Mouse (Mus musculus) lung, adult 10 weeks (tissue): ENCODE measurements around the gene Atp6v1b1. TPM values are rescaled to one million over a fixed set of nuclear protein-coding genes. Genes with fewer than 3 reads are reported as not detected.

ENCODE experiments used
- polyA plus RNA-seq: library from polyadenylated mRNA; stranded (reverse); fragments of 350-450 nt; fragmentation: Illumina TruSeq; extraction: RNeasy Lipid Tissue Mini Kit (QIAGEN cat#74804); gene quantifications from one replicate; pipeline ENCODE4 v1.2.3, GENCODE M21; 2014; ENCODE audit warnings: low read depth, low replicate concordance; ENCODE audit not compliant: insufficient read depth

Atp6v1b1 gene
- 3.5 TPM for polyA plus RNA-seq

DNA sequence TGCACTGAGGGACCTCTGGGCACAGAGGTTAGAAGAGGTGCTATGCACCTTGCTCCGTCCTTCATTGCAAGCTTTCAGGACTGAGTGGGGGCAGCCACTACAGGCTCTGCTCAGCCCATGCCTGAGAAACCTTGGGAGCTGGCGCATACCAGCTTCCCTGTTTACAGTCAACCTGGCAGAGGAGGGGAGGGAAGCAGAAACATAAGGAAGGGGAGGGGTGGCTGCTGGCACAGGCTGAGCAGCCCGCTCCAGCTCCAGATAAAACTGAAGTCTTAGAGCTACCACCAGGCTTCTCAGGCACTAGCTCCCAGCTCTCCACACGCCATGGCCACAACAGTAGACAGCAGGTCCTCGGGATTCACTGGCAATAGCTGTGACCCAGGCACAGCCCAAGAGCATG, at the start of gene Atp6v1b1:
Gene Atp6v1b1 (plus strand): TSS at position 230 of the 400 bp plus-strand sequence.

GRCm38 (mm10) chr6:83711067-83711675, 31.6 kb upstream of the Atp6v1b1 start, which contains the start of gene Vax2:
Vax2 (plus strand) TSS chr6:83711264.

DNA sequence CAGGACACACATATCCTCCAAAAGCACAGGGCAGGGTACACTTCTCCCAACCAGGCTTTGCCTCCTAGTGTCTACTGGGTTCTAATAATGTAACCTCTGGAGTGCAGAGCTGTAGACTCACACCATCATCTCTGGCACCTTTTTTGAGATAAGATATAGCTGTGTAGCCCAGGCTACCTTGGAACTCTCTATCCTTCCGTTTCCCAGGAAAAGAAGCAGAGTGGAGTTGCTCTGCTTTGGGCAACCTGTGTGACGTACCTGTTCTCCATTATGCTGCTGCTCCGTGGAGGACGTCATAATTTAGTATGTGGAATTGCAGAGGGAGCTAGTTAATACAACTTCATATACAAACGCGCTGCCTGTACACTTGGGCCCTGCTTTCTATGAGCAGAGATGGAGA, 19.6 kb downstream of the Atp6v1b1 start, which contains the start of gene Ankrd53:
Gene Ankrd53 (plus strand): TSS at position 301 of the 400 bp plus-strand sequence.

GRCm38 (mm10) chr6:83775638-83776293, 33.0 kb downstream of the Atp6v1b1 start, which contains the start of gene Tex261:
Tex261 (minus strand) TSS chr6:83775813.

DNA sequence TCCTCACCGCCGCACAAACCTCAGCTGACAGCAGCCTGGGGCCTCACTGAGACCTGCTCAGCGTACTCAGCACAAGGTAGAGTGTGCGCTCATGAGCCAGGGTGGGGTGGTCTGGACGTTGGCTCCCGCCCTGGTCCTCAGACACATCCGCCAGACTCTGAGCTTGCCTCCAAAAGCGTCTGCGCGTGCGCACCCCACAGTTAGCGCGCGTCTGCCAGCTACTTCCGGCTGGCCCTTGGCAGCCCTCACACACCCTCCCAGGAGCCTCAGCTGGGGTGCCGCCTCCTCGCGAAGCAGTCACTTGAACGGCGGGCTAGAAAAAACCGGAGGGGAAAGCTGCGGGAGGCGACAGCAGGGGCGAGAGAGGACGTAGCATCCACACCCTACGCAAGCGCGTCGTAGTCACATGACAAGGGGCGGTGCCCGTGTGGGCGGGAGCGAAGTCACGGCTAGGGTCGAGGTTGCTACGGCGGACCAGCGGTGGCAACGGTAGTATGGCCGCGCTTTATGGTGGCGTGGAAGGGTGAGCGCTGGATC, 52.0 kb downstream of the Atp6v1b1 start, which contains the start of gene Nagk:
Gene Nagk (plus strand): TSS at position 223 of the 537 bp plus-strand sequence.

Other genes with a start within 250 kb of the Atp6v1b1 start
- 52.9 TPM for gene Dguok, start 236.0 kb upstream of the Atp6v1b1 start, polyA plus RNA-seq
- 55.9 TPM for gene Actg2, start 206.7 kb upstream of the Atp6v1b1 start, polyA plus RNA-seq
- gene Stambp, start 170.3 kb upstream of the Atp6v1b1 start, polyA plus RNA-seq, result 15.3 TPM
- not detected for gene Clec4f, start 86.8 kb upstream of the Atp6v1b1 start, polyA plus RNA-seq
- gene Cd207, start 65.1 kb upstream of the Atp6v1b1 start, polyA plus RNA-seq, result 1.4 TPM
- not detected for gene Vax2, start 31.7 kb upstream of the Atp6v1b1 start, polyA plus RNA-seq
- gene Ankrd53, start 19.7 kb downstream of the Atp6v1b1 start, polyA plus RNA-seq, result not detected
- gene Tex261, start 32.8 kb downstream of the Atp6v1b1 start, polyA plus RNA-seq, result 42.8 TPM
- 45.1 TPM for gene Nagk, start 52.0 kb downstream of the Atp6v1b1 start, polyA plus RNA-seq
- 16.8 TPM for gene Paip2b, start 88.8 kb downstream of the Atp6v1b1 start, polyA plus RNA-seq
- 36.5 TPM for gene Zfp638, start 124.1 kb downstream of the Atp6v1b1 start, polyA plus RNA-seq